26 mouse cellular contexts compared by ENCODE assay signal in genomic region chr10:41278808-41279207, GRCm38 (mm10). TPM values are rescaled to one million over a fixed set of nuclear protein-coding genes. Genes with fewer than 3 reads are reported as not detected.
A peak's percentile ranks its signal among the peaks of the same experiment; 100 is the strongest.
DNase-seq lines count a peak whose midpoint lies in the region; ATAC-seq and TF ChIP-seq lines count a peak whose summit lies in the region.
"Had no signal": no experiment of that assay in that cellular context is flagged by ENCODE, and none has a peak within 500 bp of the region (broad histone marks: within the 10 kb centered on the region; RNA-seq: fewer than 3 reads in every experiment).

No protein-coding gene starts in this region.

- H3K27ac ChIP-seq in forebrain, embryonic 11.5 days (ENCODE audit: low read depth, low read length) = no peak overlapping the region
- no peak overlapping the region for H3K27ac ChIP-seq in forebrain, postnatal 0 days (ENCODE audit: low read depth, low read length)
- H3K27ac ChIP-seq in lung, embryonic 14.5 days (ENCODE audit: low read depth) = peak overlapping the region; percentile 54; the same call in 1 of the 2 replicates
- no peak overlapping the region for H3K27ac ChIP-seq in lung, postnatal 0 days (ENCODE audit: low read length)
- H3K27ac ChIP-seq in stomach, embryonic 16.5 days (ENCODE audit: low read length) = peak overlapping the region; percentile 46; the same call in 1 of the 2 replicates
- H3K27ac ChIP-seq: forebrain, embryonic 10.5 days; heart, adult 2 months; heart, embryonic 10.5 days; heart, embryonic 13.5 days; hindbrain, embryonic 12.5 days; hindbrain, embryonic 15.5 days had no signal

- H3K36me3 ChIP-seq in forebrain, embryonic 11.5 days (ENCODE audit: control insufficient read depth, insufficient read depth, low read length) = no peaks in the 10 kb centered on the region
- H3K36me3 ChIP-seq in forebrain, postnatal 0 days (ENCODE audit: insufficient read depth) = peaks cover 6% of the 10 kb centered on the region; the same call in 1 of the 2 replicates
- no peaks in the 10 kb centered on the region for H3K36me3 ChIP-seq in lung, embryonic 14.5 days (ENCODE audit: insufficient read depth)
- H3K36me3 ChIP-seq in lung, postnatal 0 days (ENCODE audit: insufficient read depth, low read length) = 0 out of 2 replicates have a peak, but pooled peaks cover 5% of the 10 kb centered on the region
- H3K36me3 ChIP-seq in stomach, embryonic 16.5 days (ENCODE audit: control insufficient read depth, insufficient read depth, low read length) = no peaks in the 10 kb centered on the region
- H3K36me3 ChIP-seq: forebrain, embryonic 10.5 days had no signal

- no peak for ATAC-seq in forebrain, embryonic 11.5 days (replicated peaks; ENCODE audit: low FRiP score)
- no peak for ATAC-seq in forebrain, postnatal 0 days
- peak; percentile 82 for ATAC-seq in lung, embryonic 14.5 days (ENCODE audit: insufficient read depth)
- ATAC-seq in lung, postnatal 0 days = 0 out of 2 replicates have a peak, but pooled peaks have one; percentile 3
- ATAC-seq in stomach, embryonic 16.5 days (ENCODE audit: insufficient read depth, low FRiP score) = peak; percentile 53; the same call in 1 of the 2 replicates
- ATAC-seq: activated CD4-positive, CD25-positive, alpha-beta regulatory T cell, adult 4 months; forebrain, embryonic 14.5 days had no signal

- H3K9me3 ChIP-seq in forebrain, embryonic 11.5 days (ENCODE audit: control insufficient read depth, low read length) = no peaks in the 10 kb centered on the region
- H3K9me3 ChIP-seq in forebrain, postnatal 0 days (ENCODE audit: low read length) = no peaks in the 10 kb centered on the region
- H3K9me3 ChIP-seq in lung, embryonic 14.5 days (ENCODE audit: low read depth, low read length) = no peaks in the 10 kb centered on the region
- no peaks in the 10 kb centered on the region for H3K9me3 ChIP-seq in lung, postnatal 0 days (ENCODE audit: low read length)
- no peaks in the 10 kb centered on the region for H3K9me3 ChIP-seq in stomach, embryonic 16.5 days (replicated peaks; ENCODE audit: control insufficient read depth, low read length)
- H3K9me3 ChIP-seq: forebrain, embryonic 10.5 days; heart, embryonic 10.5 days; heart, embryonic 13.5 days; hindbrain, embryonic 12.5 days; hindbrain, embryonic 15.5 days had no signal

- no peak overlapping the region for H3K4me3 ChIP-seq in forebrain, embryonic 11.5 days (ENCODE audit: low read depth, low read length)
- no peak overlapping the region for H3K4me3 ChIP-seq in forebrain, postnatal 0 days (ENCODE audit: low read depth, low read length)
- no peak overlapping the region for H3K4me3 ChIP-seq in lung, embryonic 14.5 days (ENCODE audit: low read depth, low read length)
- no peak overlapping the region for H3K4me3 ChIP-seq in lung, postnatal 0 days (ENCODE audit: low read depth, low read length)
- H3K4me3 ChIP-seq in stomach, embryonic 16.5 days (replicated peaks; ENCODE audit: low read length) = no peak overlapping the region
- H3K4me3 ChIP-seq: forebrain, embryonic 10.5 days; heart, adult 2 months; heart, embryonic 10.5 days; heart, embryonic 13.5 days; hindbrain, embryonic 12.5 days; hindbrain, embryonic 15.5 days had no signal

- H3K4me2 ChIP-seq in forebrain, embryonic 11.5 days (ENCODE audit: low read depth, low read length, severe bottlenecking) = no peak overlapping the region
- no peak overlapping the region for H3K4me2 ChIP-seq in forebrain, postnatal 0 days (ENCODE audit: low read depth)
- H3K4me2 ChIP-seq in lung, embryonic 14.5 days = no peak overlapping the region
- H3K4me2 ChIP-seq in lung, postnatal 0 days (replicated peaks; ENCODE audit: low read depth, low read length) = no peak overlapping the region
- no peak overlapping the region for H3K4me2 ChIP-seq in stomach, embryonic 16.5 days (ENCODE audit: low read depth, low read length)
- H3K4me2 ChIP-seq: heart, embryonic 13.5 days; hindbrain, embryonic 12.5 days; hindbrain, embryonic 15.5 days had no signal

- TF ChIP-seq CTCF in forebrain, postnatal 0 days (IDR thresholded peaks at IDR 0.05; ENCODE audit: low read depth) = no peak
- TF ChIP-seq CTCF in lung, embryonic 14.5 days (IDR thresholded peaks at IDR 0.05; ENCODE audit: low read depth) = no peak
- no peak for TF ChIP-seq CTCF in lung, postnatal 0 days (IDR thresholded peaks at IDR 0.05)

- TF ChIP-seq EP300 in lung, postnatal 0 days (IDR thresholded peaks at IDR 0.05) = no peak

- no peaks in the 10 kb centered on the region for H3K4me1 ChIP-seq in forebrain, embryonic 11.5 days (replicated peaks; ENCODE audit: control insufficient read depth, insufficient read depth, low read length)
- no peaks in the 10 kb centered on the region for H3K4me1 ChIP-seq in forebrain, postnatal 0 days (ENCODE audit: insufficient read depth)
- H3K4me1 ChIP-seq in lung, embryonic 14.5 days (ENCODE audit: insufficient read depth) = peaks cover 2% of the 10 kb centered on the region; the same call in 1 of the 2 replicates
- H3K4me1 ChIP-seq in lung, postnatal 0 days (ENCODE audit: insufficient read depth, low read depth, low read length) = peaks cover 5% of the 10 kb centered on the region; the same call in 1 of the 2 replicates
- no peaks in the 10 kb centered on the region for H3K4me1 ChIP-seq in stomach, embryonic 16.5 days (ENCODE audit: control insufficient read depth, insufficient read depth, low read length)
- H3K4me1 ChIP-seq: forebrain, embryonic 10.5 days; heart, embryonic 10.5 days; heart, embryonic 13.5 days; hindbrain, embryonic 12.5 days had no signal

- peak; percentile 3 for DNase-seq in forebrain, embryonic 11.5 days (ENCODE audit: low spot score)
- DNase-seq in forebrain, postnatal 0 days = no peak
- peak; percentile 48 for DNase-seq in lung, embryonic 14.5 days
- DNase-seq in lung, adult 18-20 months = no peak
- no peak for DNase-seq in lung, postnatal 0 days (ENCODE audit: low spot score)
- DNase-seq in lung, postnatal 14 days = no peak
- no peak for DNase-seq in liver
- DNase-seq: adrenal gland, adult 8-10 months; adrenal gland, postnatal 25 days; cerebellum, adult 18-20 months; cerebellum, adult 9-10 months; cerebellum, postnatal 14 days; gastrocnemius, postnatal 25 days; heart, adult 2 months; heart, postnatal 14 days had no signal

- H3K9ac ChIP-seq in forebrain, embryonic 11.5 days (ENCODE audit: low read length) = no peak overlapping the region
- no peak overlapping the region for H3K9ac ChIP-seq in forebrain, postnatal 0 days
- H3K9ac ChIP-seq in lung, embryonic 14.5 days = no peak overlapping the region
- H3K9ac ChIP-seq in lung, postnatal 0 days (replicated peaks; ENCODE audit: low read depth) = no peak overlapping the region
- H3K9ac ChIP-seq in stomach, embryonic 16.5 days (ENCODE audit: low read length) = no peak overlapping the region
- H3K9ac ChIP-seq: heart, embryonic 13.5 days; hindbrain, embryonic 12.5 days; hindbrain, embryonic 15.5 days had no signal

- no peaks in the 10 kb centered on the region for H3K27me3 ChIP-seq in forebrain, embryonic 11.5 days (ENCODE audit: control insufficient read depth, insufficient read depth, low read length)
- no peaks in the 10 kb centered on the region for H3K27me3 ChIP-seq in forebrain, postnatal 0 days (ENCODE audit: insufficient read depth, low read length)
- no peaks in the 10 kb centered on the region for H3K27me3 ChIP-seq in lung, embryonic 14.5 days (ENCODE audit: insufficient read depth, low read length)
- no peaks in the 10 kb centered on the region for H3K27me3 ChIP-seq in lung, postnatal 0 days (replicated peaks; ENCODE audit: insufficient read depth, low read length)
- no peaks in the 10 kb centered on the region for H3K27me3 ChIP-seq in stomach, embryonic 16.5 days (ENCODE audit: control insufficient read depth, insufficient read depth, low read length)
- H3K27me3 ChIP-seq: heart, embryonic 13.5 days; hindbrain, embryonic 12.5 days; hindbrain, embryonic 15.5 days had no signal

- WGBS in forebrain, embryonic 11.5 days = 93% methylated on average over 1 of the region's 1 CpGs
- 91% methylated on average over 1 of the region's 1 CpGs for WGBS in forebrain, postnatal 0 days
- WGBS in lung, embryonic 14.5 days = 73% methylated on average over 1 of the region's 1 CpGs
- WGBS in lung, postnatal 0 days = 85% methylated on average over 1 of the region's 1 CpGs
- 78% methylated on average over 1 of the region's 1 CpGs for WGBS in stomach, embryonic 16.5 days

RNA-seq across cellular contexts. Expression of gene Fig4, which starts 24.3 kb away (rescaled TPM):
- polyA plus RNA-seq in forebrain, embryonic 11.5 days (2014; fragmentation: Nextera tagmentation; extraction: Ambion mirVana) = 18.5 and 18.9 TPM in 2 replicates
- 40.4 and 40.5 TPM in 2 replicates for total RNA-seq in forebrain, postnatal 0 days (2014; rRNA removed)
- 36.4 and 36.6 TPM in 2 replicates for polyA plus RNA-seq in forebrain, postnatal 0 days (2015; fragmentation: Nextera tagmentation; extraction: Ambion mirVana)
- polyA plus RNA-seq in lung, embryonic 14.5 days (2014; fragmentation: Nextera tagmentation; extraction: Ambion mirVana) = 16.4 and 17.9 TPM in 2 replicates
- polyA plus RNA-seq in lung, postnatal 0 days (2015; fragmentation: Nextera tagmentation; extraction: Ambion mirVana) = 16.1 and 18.1 TPM in 2 replicates
- 14.9 and 15.4 TPM in 2 replicates for polyA plus RNA-seq in stomach, embryonic 16.5 days (2015; fragmentation: Nextera tagmentation; extraction: Ambion mirVana)

RNA-seq across cellular contexts. Expression of gene Ak9, which starts 25.0 kb away (rescaled TPM):
- 0.05 TPM in 1 of 2 replicates, not detected in the other for polyA plus RNA-seq in forebrain, embryonic 11.5 days (2014; fragmentation: Nextera tagmentation; extraction: Ambion mirVana)
- 0.31 and 0.48 TPM in 2 replicates for total RNA-seq in forebrain, postnatal 0 days (2014; rRNA removed)
- polyA plus RNA-seq in forebrain, postnatal 0 days (2015; fragmentation: Nextera tagmentation; extraction: Ambion mirVana) = 0.21 and 0.34 TPM in 2 replicates
- not detected in 2 replicates for polyA plus RNA-seq in lung, embryonic 14.5 days (2014; fragmentation: Nextera tagmentation; extraction: Ambion mirVana)
- 0.87 and 0.99 TPM in 2 replicates for polyA plus RNA-seq in lung, postnatal 0 days (2015; fragmentation: Nextera tagmentation; extraction: Ambion mirVana)
- polyA plus RNA-seq in stomach, embryonic 16.5 days (2015; fragmentation: Nextera tagmentation; extraction: Ambion mirVana) = not detected in 2 replicates
- total RNA-seq: gastrocnemius, adult 8-10 months; gastrocnemius, postnatal 25 days; heart, adult 2 months; hematopoietic stem cell, adult 5-6 weeks had no signal
- polyA plus RNA-seq: embryonic facial prominence, embryonic 11.5 days had no signal

Comparison
In these comparisons a context has a peak if more than half of its experiments do, and no peak if none do; other contexts are left out.
1. DNase-seq: peak in forebrain, embryonic 11.5 days (single experiment) and lung, embryonic 14.5 days (single experiment); none in forebrain, postnatal 0 days (single experiment), lung, adult 18-20 months (0 of 2), lung, postnatal 0 days (single experiment), lung, postnatal 14 days (single experiment) and liver (single experiment).
2. H3K27ac ChIP-seq: peak in lung, embryonic 14.5 days (single experiment) and stomach, embryonic 16.5 days (single experiment); none in forebrain, embryonic 11.5 days (single experiment), forebrain, postnatal 0 days (single experiment) and lung, postnatal 0 days (single experiment).
3. ATAC-seq: peak in lung, embryonic 14.5 days (single experiment), lung, postnatal 0 days (single experiment) and stomach, embryonic 16.5 days (single experiment); none in forebrain, embryonic 11.5 days (single experiment) and forebrain, postnatal 0 days (single experiment).